Mouse (Mus musculus) urinary bladder, postnatal 25 days (tissue): ENCODE data around the gene Sec24c.

ENCODE experiments used
- DNase-seq: peaks from one replicate; pipeline ENCODE4 v3.0.0; 2022; ENCODE audit warnings: low spot score

Gene Sec24c

DNA sequence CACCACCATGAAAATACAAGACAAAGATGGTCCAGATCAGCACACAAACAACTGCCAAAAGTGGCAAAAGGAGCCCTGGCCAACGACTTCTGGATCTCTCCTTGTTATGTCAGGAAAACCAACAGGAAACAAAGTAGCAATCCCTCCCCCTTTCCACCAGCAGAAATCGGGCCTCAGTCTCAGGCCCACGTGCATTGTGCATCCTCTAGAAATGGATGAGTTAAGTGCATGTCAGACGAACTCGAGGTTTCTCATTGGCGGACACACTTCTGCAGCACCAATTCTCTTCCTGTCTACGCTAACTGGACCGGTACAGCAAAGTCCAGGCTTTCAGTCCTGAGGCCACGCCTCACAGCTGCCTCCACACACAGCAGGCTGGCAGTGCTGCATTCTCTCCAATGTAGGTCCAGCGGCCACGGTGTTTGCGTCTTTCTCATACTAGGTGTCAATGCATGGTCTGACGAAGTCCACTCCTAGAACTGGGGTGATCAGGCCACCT, 61.8 kb downstream of the Sec24c start:
- DNase-seq, result no peak

DNA sequence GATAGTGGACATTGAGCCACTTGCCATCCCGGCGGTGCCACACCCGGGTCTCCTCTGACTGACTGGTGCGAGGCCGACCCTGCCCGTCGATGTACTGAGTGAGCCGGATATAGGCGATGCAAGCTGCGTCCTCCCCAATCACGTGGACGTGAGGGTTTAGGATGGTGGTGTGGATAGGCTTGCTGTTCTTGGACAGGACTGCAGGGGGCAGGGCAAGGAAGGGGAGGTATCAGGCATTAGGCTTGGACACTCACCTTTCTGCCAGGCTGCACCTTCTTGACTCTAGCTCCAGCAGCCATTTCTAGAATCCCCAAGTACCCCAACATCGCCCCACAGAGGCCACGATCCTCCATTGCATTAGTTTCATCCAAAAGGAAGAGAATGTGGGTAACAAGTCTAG, 63.2 kb downstream of the Sec24c start:
- DNase-seq, result peak; percentile 54

- no peak for DNase-seq
Measured at GRCm38 (mm10) chr14:20738511-20738910, 64.4 kb downstream of the Sec24c start.

- DNase-seq, result no peak
Measured at GRCm38 (mm10) chr14:20741301-20741700, 67.2 kb downstream of the Sec24c start.

DNA sequence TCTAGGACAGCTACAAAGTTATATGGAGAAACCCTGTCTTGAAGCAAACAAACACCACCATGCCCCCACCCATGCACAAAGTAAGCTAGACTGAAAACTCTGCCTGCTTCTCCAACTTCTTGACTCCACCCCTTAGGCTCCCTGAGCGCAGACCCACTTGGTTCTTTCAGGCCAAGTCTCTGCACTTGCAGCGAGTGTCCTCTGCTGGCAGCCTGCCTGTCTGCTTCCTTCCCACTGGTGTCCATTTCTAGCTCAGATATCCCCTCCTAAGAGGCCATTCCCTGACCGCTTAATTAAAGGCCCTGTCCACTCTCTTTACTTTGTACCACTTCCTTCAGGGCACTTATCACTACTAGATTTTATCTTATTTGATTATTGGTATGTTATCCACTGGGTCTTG, 69.5 kb downstream of the Sec24c start:
- no peak for DNase-seq
